Mouse (Mus musculus): ENCODE measurements around the gene Mboat2. TPM values are rescaled to one million over a fixed set of nuclear protein-coding genes. Genes with fewer than 3 reads are reported as not detected.
A peak's percentile ranks its signal among the peaks of the same experiment; 100 is the strongest.

Mboat2 gene
- polyA plus RNA-seq, 1 experiment from 2014 or later, result 44.6 TPM

DNA sequence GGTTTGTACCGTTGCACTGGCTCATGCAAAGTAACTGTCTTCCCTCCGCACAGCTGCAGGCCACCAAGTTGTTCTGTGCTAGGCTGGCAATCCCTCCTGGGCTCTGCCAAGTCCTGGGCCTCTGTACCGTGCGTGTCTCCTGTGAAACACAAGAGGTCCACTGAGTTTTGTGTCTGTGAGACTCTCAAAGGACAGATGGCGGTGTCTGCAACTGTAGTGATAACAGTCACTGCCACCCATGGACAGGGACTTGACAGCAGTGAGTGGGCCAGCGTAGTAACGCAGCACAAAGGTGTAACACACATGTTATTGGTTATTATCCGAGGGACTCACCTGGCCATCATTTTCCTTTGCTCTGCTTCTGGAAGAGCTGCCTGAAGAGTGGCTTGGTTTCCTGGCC, 108.7 kb downstream of the Mboat2 start:
- ATAC-seq (ENCODE audit: insufficient read depth) (no peak), DNase-seq (no peak)
- H3K27me3 ChIP-seq (ENCODE audit: insufficient read depth, low read length), result no peaks in the 10 kb centered on the region
- peaks cover 42% of the 10 kb centered on the region for H3K36me3 ChIP-seq (ENCODE audit: insufficient read depth)
- WGBS, result 90% methylated on average over 8 of the region's 8 CpGs
- no peaks in the 10 kb centered on the region for H3K9me3 ChIP-seq (ENCODE audit: low read depth, low read length)
- no peaks in the 10 kb centered on the region for H3K4me1 ChIP-seq (ENCODE audit: insufficient read depth)
- H3K4me3 ChIP-seq (ENCODE audit: low read depth, low read length), result no peak overlapping the region
- no peak for TF ChIP-seq CTCF (IDR thresholded peaks at IDR 0.05; ENCODE audit: low read depth)
- H3K9ac ChIP-seq, result no peak overlapping the region
- no peak overlapping the region for H3K27ac ChIP-seq (ENCODE audit: low read depth)
- no peak overlapping the region for H3K4me2 ChIP-seq

DNA sequence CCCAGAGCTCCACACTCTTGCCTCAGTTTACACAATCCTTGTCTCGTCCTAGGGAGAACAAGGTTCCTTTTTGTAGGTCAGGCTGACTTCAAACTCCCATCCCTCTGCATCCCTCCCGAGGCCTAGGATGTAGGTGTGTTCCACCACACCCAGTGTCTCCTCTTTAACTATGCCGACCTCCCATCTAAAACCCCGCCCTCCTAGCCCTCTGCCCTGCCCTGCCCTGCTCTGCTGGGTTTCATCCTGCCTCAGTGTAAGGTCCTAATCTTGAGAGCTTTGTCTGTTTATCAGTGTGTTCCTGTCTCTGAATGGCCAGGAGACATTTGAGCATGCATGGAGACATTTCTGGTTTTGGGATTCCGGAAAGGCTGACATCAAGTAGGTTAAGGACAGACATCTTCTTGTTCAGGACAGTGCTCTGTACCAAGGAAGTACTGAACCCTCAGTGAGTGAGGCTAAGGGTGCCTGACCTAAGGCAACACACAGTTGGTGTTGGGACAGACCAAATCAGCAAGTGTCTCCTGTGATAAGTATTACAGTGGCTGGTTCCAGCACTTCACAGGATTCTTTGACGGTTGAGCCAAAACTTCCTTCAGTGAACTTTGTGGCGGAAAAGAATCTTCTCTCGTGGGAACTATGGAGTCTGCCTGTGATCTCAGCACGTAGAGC, 112.1 kb downstream of the Mboat2 start:
- TF ChIP-seq CTCF (IDR thresholded peaks at IDR 0.05; ENCODE audit: low read depth), result no peak
- H3K4me1 ChIP-seq (ENCODE audit: insufficient read depth), result no peaks in the 10 kb centered on the region
- 77% methylated on average over 9 of the region's 9 CpGs for WGBS
- H3K36me3 ChIP-seq (ENCODE audit: insufficient read depth), result peaks cover 49% of the 10 kb centered on the region
- DNase-seq (no peak), ATAC-seq (ENCODE audit: insufficient read depth) (no peak)
- no peak overlapping the region for H3K4me3 ChIP-seq (ENCODE audit: low read depth, low read length)
- H3K27ac ChIP-seq (ENCODE audit: low read depth), result no peak overlapping the region
- no peaks in the 10 kb centered on the region for H3K9me3 ChIP-seq (ENCODE audit: low read depth, low read length)
- H3K4me2 ChIP-seq, result no peak overlapping the region
- H3K27me3 ChIP-seq (ENCODE audit: insufficient read depth, low read length), result no peaks in the 10 kb centered on the region
- no peak overlapping the region for H3K9ac ChIP-seq

DNA sequence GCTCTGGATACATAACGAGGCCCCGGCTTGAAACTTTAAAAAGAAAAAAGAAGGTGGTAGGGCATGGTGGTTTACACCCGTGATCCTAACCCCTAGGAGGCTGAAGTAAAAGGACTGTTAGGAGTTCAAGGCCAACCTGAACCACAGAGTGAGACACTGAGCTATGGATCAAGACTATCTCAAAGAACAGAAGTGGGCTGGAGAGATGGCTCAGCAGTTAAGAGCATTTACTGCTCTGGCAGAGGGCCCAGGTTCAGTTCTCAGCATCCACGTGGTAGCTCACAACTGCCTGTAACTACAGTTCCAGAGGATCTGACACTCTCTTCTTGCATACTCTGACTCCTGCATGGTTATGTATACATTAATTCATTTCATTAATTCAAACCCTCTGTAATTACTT, 112.7 kb downstream of the Mboat2 start:
- Histone ChIP-seq H3K4me1 (ENCODE audit: insufficient read depth) (no peaks in the 10 kb centered on the region), H3K36me3 (ENCODE audit: insufficient read depth) (peaks cover 49% of the 10 kb centered on the region)

DNA sequence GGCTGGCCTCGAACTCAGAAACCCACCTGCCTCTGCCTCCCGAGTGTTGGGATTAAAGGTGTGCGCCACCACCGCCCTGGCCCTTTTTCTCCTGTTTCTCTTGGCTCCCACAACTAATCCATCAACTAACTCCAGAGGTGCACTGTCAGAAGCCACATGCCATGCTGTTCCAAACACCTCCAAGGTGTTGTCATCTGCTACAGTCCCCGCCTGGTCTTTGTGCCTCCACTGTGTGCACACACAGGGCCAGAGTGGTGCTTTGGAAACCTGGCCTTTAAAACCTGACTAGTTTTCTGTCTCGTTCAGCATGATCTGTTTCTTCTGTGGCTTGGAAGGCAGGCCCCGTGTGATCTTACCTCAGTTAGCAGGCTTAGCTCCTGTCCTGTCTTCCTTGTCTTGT, 113.9 kb downstream of the Mboat2 start:
- no peak for DNase-seq
- no peak for TF ChIP-seq CTCF (IDR thresholded peaks at IDR 0.05; ENCODE audit: low read depth)
- H3K4me3 ChIP-seq (ENCODE audit: low read depth, low read length), result no peak overlapping the region
- ATAC-seq (ENCODE audit: insufficient read depth), result no peak
- peaks cover 49% of the 10 kb centered on the region for H3K36me3 ChIP-seq (ENCODE audit: insufficient read depth)
- no peaks in the 10 kb centered on the region for H3K4me1 ChIP-seq (ENCODE audit: insufficient read depth)
- 63% methylated on average over 7 of the region's 7 CpGs for WGBS
- no peaks in the 10 kb centered on the region for H3K27me3 ChIP-seq (ENCODE audit: insufficient read depth, low read length)
- H3K9ac ChIP-seq, result no peak overlapping the region
- no peaks in the 10 kb centered on the region for H3K9me3 ChIP-seq (ENCODE audit: low read depth, low read length)
- no peak overlapping the region for H3K4me2 ChIP-seq
- H3K27ac ChIP-seq (ENCODE audit: low read depth), result no peak overlapping the region

More for the DNA sequence above, 112.7 kb downstream of the Mboat2 start:
- ATAC-seq (ENCODE audit: insufficient read depth), result no peak
- Histone ChIP-seq H3K4me2 (no peak overlapping the region), H3K27ac (ENCODE audit: low read depth) (no peak overlapping the region), H3K9ac (no peak overlapping the region), H3K27me3 (ENCODE audit: insufficient read depth, low read length) (no peaks in the 10 kb centered on the region), H3K4me3 (ENCODE audit: low read depth, low read length) (no peak overlapping the region), H3K9me3 (ENCODE audit: low read depth, low read length) (no peaks in the 10 kb centered on the region)
- no peak for DNase-seq
- TF ChIP-seq CTCF (IDR thresholded peaks at IDR 0.05; ENCODE audit: low read depth), result no peak
- 83% methylated on average over 4 of the region's 4 CpGs for WGBS

DNA sequence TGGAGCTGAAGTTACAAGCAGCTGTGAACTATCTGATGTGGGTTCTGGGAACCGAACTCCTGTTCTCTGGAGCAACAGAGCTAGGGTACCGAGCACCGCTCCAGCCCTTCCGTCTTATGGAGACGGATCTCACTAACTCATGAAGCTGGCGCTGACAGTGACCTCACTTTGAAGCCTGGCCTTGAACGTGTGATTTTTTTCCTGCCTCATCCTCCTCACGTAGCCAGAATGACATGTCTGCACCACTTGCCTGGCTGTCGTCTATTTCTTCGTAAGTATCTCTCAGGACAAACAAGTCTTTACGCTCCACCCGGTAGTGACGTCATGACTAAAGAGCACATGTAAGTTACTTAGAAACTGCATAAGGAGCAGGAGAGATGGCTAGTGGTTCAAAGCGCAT, 116.4 kb downstream of the Mboat2 start:
- Histone ChIP-seq H3K27me3 (ENCODE audit: insufficient read depth, low read length) (no peaks in the 10 kb centered on the region), H3K9me3 (ENCODE audit: low read depth, low read length) (no peaks in the 10 kb centered on the region), H3K36me3 (ENCODE audit: insufficient read depth) (peaks cover 49% of the 10 kb centered on the region), H3K4me2 (no peak overlapping the region), H3K27ac (ENCODE audit: low read depth) (no peak overlapping the region), H3K4me1 (ENCODE audit: insufficient read depth) (no peaks in the 10 kb centered on the region), H3K4me3 (ENCODE audit: low read depth, low read length) (no peak overlapping the region), H3K9ac (no peak overlapping the region)
- ATAC-seq (ENCODE audit: insufficient read depth) (no peak), DNase-seq (no peak)
- 77% methylated on average over 14 of the region's 14 CpGs for WGBS
- TF ChIP-seq CTCF (IDR thresholded peaks at IDR 0.05; ENCODE audit: low read depth), result no peak

DNA sequence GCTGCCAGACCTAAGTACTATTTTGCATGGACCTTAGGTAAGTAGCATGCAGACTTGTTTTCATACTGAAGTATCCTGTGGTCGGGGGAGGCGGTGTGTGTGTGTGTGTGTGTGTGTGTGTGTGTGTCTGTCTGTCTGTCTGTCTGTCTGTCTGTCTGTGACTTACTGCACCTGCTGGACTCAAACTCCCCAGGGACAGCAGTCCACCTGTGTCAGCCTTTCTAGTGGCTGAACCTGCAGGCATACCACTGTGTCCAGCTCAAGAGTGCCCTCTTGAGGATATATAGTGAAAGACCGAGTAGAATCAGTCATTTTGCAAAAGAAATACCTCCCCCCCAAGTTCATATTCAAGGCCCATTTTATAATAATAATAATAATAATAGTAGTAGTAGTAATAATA, 117.7 kb downstream of the Mboat2 start:
- WGBS, result 56% methylated on average over 3 of the region's 3 CpGs
- H3K9me3 ChIP-seq (ENCODE audit: low read depth, low read length), result no peaks in the 10 kb centered on the region
- H3K9ac ChIP-seq, result no peak overlapping the region
- no peak overlapping the region for H3K27ac ChIP-seq (ENCODE audit: low read depth)
- no peaks in the 10 kb centered on the region for H3K27me3 ChIP-seq (ENCODE audit: insufficient read depth, low read length)
- H3K36me3 ChIP-seq (ENCODE audit: insufficient read depth), result peaks cover 47% of the 10 kb centered on the region
- H3K4me3 ChIP-seq (ENCODE audit: low read depth, low read length), result no peak overlapping the region
- TF ChIP-seq CTCF (IDR thresholded peaks at IDR 0.05; ENCODE audit: low read depth), result peak; percentile 75
- no peak for ATAC-seq (ENCODE audit: insufficient read depth)
- DNase-seq, result peak; percentile 80
- H3K4me1 ChIP-seq (ENCODE audit: insufficient read depth), result no peaks in the 10 kb centered on the region
- no peak overlapping the region for H3K4me2 ChIP-seq

DNA sequence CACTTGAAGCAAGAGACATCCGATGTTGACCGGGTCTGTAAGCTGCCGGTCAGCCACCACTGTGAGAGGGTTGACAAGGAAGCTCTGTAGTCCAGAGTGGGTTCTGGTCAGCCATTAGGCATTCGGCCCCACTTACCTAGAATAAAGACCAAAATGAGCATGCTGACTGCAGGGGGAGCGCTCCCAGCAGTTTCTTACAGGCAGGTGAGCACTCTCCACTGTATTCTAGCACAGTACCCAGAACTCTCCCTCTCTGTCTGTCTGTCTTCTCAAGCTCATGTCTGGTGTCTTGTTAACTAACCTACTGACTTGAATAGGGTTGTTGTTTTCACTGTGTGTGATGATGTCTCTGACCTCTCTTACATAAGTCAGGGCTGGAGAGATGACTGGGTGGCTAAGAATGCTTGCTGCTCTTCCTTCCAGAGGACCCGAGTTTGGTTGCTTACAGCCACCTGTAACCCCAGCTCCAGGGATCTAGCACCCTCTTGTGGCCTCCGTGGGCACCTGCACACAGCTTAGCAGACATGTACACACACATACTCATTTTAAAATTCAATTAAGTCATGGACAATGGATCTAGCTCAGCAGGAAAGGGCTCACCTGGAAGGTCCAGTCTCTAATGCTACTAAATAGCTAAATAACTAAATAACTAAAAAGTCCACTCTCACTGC, 119.8 kb downstream of the Mboat2 start:
- Histone ChIP-seq H3K36me3 (ENCODE audit: insufficient read depth) (peaks cover 51% of the 10 kb centered on the region), H3K9ac (no peak overlapping the region), H3K4me1 (ENCODE audit: insufficient read depth) (no peaks in the 10 kb centered on the region), H3K9me3 (ENCODE audit: low read depth, low read length) (no peaks in the 10 kb centered on the region), H3K27me3 (ENCODE audit: insufficient read depth, low read length) (no peaks in the 10 kb centered on the region), H3K27ac (ENCODE audit: low read depth) (no peak overlapping the region), H3K4me2 (no peak overlapping the region), H3K4me3 (ENCODE audit: low read depth, low read length) (no peak overlapping the region)
- TF ChIP-seq CTCF (IDR thresholded peaks at IDR 0.05; ENCODE audit: low read depth), result peak; percentile 59
- no peak for ATAC-seq (ENCODE audit: insufficient read depth)
- peak; percentile 13 for DNase-seq
- 90% methylated on average over 7 of the region's 7 CpGs for WGBS

Data from lung, embryonic 14.5 days (tissue).